Mouse (Mus musculus) C2C12 (cell line): ENCODE measurements around the gene Frmd4b. TPM values are rescaled to one million over a fixed set of nuclear protein-coding genes. Genes with fewer than 3 reads are reported as not detected.

Experiments
- H3K27me3 ChIP-seq: one replicate; pipeline ENCODE4 v1.6.1; 2011; ENCODE audit not compliant: control insufficient read depth, insufficient read depth, insufficient read length
- H3K36me3 ChIP-seq: one replicate; pipeline ENCODE4 v1.6.1; 2011; ENCODE audit not compliant: control insufficient read depth, insufficient read depth
- H3K4me3 ChIP-seq: one replicate; pipeline ENCODE4 v1.5.1; 2011; ENCODE audit warnings: mild to moderate bottlenecking, control low read depth; ENCODE audit not compliant: poor library complexity, insufficient read depth, severe bottlenecking
- H3K79me2 ChIP-seq: one replicate; pipeline ENCODE4 v1.6.1; 2011; ENCODE audit not compliant: control insufficient read depth, insufficient read depth
- H3K79me3 ChIP-seq: one replicate; pipeline ENCODE4 v1.6.1; 2011; ENCODE audit warnings: low read depth, control low read depth
- H3ac ChIP-seq: one replicate; pipeline ENCODE3; 2011; ENCODE audit warnings: low read depth; ENCODE audit not compliant: control insufficient read depth, insufficient read length
- CEBPB ChIP-seq: IDR thresholded peaks from one replicate; pipeline ENCODE4 v1.6.1; 2011; ENCODE audit warnings: low read depth, mild to moderate bottlenecking, control low read depth, moderate library complexity
- CTCF ChIP-seq: IDR thresholded peaks from one replicate; pipeline ENCODE4 v1.5.1; 2011; ENCODE audit not compliant: control insufficient read depth, insufficient read depth, insufficient read length
- FOSL1 ChIP-seq: IDR thresholded peaks from one replicate; pipeline ENCODE4 v1.8.0; 2011; ENCODE audit warnings: mild to moderate bottlenecking, low read length; ENCODE audit not compliant: poor library complexity, insufficient read depth, severe bottlenecking
- MAX ChIP-seq: IDR thresholded peaks from one replicate; pipeline ENCODE4 v1.6.1; 2011; ENCODE audit warnings: mild to moderate bottlenecking, control low read depth
- MYOD1 ChIP-seq: IDR thresholded peaks from one replicate; pipeline ENCODE4 v1.6.1; 2011; ENCODE audit warnings: low read depth; ENCODE audit not compliant: control insufficient read depth, insufficient read length
- MYOG ChIP-seq: IDR thresholded peaks from one replicate; pipeline ENCODE4 v1.6.1; 2011; ENCODE audit not compliant: control insufficient read depth, insufficient read length; ENCODE audit errors: extremely low read depth
- USF1 ChIP-seq: IDR thresholded peaks from one replicate; pipeline ENCODE4 v1.6.1; 2011; ENCODE audit warnings: low read depth, mild to moderate bottlenecking, control low read depth, moderate library complexity
- polyA plus RNA-seq: library from polyadenylated mRNA; unstranded; fragments of >200 nt; fragmentation: generic; extraction: Trizol; gene quantifications from one replicate; pipeline ENCODE4 v1.2.1, GENCODE M21; 2012; ENCODE audit warnings: missing spikeins

Gene Frmd4b
- polyA plus RNA-seq, 1 experiment: not detected

DNA sequence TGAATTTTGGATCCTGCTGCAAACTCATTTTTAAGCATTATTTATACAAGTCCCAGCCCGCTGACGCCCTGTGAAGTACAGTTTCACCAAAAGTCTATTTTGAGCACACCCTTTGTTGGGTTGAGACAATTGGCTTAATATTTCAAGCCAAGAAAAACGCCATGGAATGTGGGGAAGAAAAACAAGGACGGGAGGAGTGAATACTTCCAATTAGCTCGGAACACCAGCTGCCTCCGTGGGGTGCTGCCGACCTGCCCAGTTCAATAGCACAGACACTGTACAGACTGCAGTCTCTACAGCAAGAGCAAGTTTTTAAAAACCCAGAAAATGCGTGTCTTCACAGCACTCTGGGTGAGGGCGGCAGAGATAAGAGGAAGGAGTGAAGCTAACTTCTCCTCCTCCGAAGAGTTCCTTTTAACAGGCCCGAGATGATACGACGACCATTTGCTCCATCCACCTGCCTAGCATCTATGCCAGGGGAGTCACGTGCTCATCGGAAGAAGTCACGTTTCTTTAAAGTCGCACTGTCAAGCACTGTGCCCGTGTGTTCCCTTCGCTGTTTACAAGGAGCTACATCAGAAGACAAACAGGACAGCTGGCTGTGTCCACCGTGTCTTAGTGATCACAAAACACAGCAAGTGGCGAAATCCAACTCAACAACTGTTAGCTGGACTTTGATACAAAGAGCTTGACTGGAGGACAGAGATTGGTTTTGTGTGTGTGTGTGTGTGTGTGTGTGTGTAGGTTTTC, 326.0 kb downstream of the Frmd4b start:
- H3K79me3 ChIP-seq: no peaks in the 10 kb centered on the region
- TF ChIP-seq MAX (no peak), CEBPB (no peak)
- no peak overlapping the region for H3ac ChIP-seq
- H3K79me2 ChIP-seq: no peaks in the 10 kb centered on the region
- no peaks in the 10 kb centered on the region for H3K36me3 ChIP-seq
- H3K4me3 ChIP-seq: no peak overlapping the region
- H3K27me3 ChIP-seq: peaks cover 26% of the 10 kb centered on the region

DNA sequence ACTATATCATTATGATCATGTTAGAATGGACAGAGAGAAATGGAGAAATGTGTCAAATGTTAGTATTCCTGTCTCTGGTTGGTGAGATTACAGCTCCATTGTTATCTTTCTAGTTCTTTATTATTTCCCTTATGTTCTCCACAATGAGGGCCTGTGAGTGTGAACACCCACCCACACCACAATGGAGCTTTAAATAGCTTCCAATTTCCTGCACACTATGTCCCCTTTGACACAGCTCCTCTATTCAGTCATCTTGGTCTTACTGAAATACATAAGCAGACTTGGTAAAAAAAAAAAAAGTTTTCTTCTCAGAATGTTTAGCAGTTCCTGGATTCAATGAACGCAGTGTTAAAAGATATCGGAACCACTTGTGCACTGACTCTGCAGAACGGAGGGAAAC, 326.7 kb downstream of the Frmd4b start:
- H3ac ChIP-seq: no peak overlapping the region
- TF ChIP-seq CEBPB: no peak
- TF ChIP-seq FOSL1: no peak
- no peak for TF ChIP-seq MYOD1
- TF ChIP-seq MAX: no peak
- TF ChIP-seq USF1: no peak
- no peak for TF ChIP-seq MYOG
- no peak for TF ChIP-seq CTCF
- no peaks in the 10 kb centered on the region for H3K36me3 ChIP-seq
- no peaks in the 10 kb centered on the region for H3K79me2 ChIP-seq
- peaks cover 20% of the 10 kb centered on the region for H3K27me3 ChIP-seq
- H3K79me3 ChIP-seq: no peaks in the 10 kb centered on the region
- H3K4me3 ChIP-seq: no peak overlapping the region

DNA sequence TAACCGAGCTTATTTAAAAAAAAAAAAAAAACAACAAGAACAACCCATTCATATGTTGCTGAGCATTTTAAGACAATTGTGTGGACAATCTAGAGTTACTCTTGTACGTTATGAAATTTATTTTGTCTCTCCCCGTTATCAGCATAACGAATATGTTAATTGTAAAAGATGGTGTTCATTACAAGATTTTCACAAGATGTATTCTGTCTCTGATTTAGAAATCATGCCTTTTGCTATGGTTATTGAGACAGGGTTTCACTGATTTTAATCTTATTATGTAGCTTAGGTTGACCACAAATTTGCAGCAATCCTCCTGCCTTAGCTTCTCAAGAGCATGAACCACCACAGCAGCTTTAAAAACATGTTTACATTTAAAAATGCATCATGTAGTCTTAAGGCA, 327.5 kb downstream of the Frmd4b start:
- Histone ChIP-seq H3K27me3 (peaks cover 20% of the 10 kb centered on the region), H3ac (no peak overlapping the region), H3K4me3 (no peak overlapping the region), H3K79me2 (no peaks in the 10 kb centered on the region), H3K36me3 (no peaks in the 10 kb centered on the region), H3K79me3 (no peaks in the 10 kb centered on the region)
- TF ChIP-seq FOSL1 (no peak), USF1 (no peak), MYOD1 (no peak)

DNA sequence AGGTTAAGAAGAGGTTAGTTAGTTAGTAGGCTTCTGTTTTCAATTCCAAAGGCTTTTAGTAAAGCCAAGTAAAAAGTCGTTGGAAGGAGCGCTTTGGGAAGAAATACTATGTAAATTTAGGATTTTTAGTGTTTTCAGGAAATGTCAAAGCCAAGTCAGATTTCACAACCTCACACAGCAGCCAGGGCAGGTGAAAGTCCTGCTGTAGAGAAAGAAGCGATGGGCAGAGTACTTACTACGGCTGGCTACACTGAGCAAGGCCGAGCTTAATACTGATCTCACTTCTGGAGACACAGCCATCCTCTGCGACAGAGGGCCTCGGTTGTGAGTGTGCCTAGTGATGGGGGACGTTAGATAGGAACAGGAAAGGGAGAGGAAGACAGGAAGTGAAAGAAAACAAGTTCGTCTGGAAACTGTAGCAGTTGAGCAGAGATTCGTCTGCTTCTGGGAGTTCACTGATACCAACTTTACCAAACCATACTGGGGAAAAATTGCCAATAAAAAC, 328.0 kb downstream of the Frmd4b start:
- no peaks in the 10 kb centered on the region for H3K36me3 ChIP-seq
- H3ac ChIP-seq: no peak overlapping the region
- H3K4me3 ChIP-seq: no peak overlapping the region
- no peaks in the 10 kb centered on the region for H3K79me2 ChIP-seq
- H3K79me3 ChIP-seq: no peaks in the 10 kb centered on the region
- TF ChIP-seq USF1 (no peak), MAX (no peak), MYOG (no peak), CEBPB (no peak), MYOD1 (no peak), CTCF (no peak), FOSL1 (no peak)
- H3K27me3 ChIP-seq: peaks cover 21% of the 10 kb centered on the region

DNA sequence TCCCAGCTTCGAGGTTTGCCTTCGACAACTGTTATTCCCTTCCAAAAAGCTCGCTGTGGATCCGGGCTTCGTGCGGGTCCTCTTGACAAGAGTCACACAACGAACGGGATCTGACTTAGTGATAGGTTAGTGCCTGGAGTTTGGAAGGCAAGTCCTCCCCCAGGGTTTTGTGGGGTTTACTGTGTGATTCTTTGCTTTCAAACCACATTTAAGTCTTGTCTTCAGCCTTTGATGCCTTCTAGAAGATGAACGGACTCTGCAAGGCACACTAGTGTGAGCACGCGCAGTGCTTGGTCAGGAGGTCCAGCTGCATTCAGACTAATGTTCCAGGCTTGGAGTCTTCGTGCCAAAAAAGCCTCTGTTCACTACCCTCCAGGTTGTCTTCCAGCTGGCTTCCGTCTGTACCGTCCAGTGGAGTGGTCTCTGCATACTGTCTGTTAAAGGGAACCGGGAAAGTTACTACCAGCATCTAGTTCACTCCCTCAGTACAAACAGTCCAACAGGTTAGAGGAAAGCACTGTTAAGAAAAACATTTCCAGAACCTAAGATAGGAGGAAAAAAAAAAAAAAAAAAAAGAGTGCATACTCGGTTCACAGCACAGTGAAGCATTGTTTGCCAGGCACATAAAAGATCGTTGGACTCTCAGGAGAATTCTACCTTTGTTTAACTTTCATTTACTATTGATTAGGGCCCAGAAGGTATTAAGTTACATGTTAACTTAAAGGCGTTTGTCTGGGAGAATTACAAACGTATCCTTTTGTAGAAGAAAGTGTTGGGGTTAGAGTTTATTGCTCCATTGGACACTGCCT, 329.1 kb downstream of the Frmd4b start:
- Histone ChIP-seq H3K4me3 (no peak overlapping the region), H3ac (no peak overlapping the region), H3K36me3 (no peaks in the 10 kb centered on the region), H3K27me3 (peaks cover 22% of the 10 kb centered on the region), H3K79me3 (no peaks in the 10 kb centered on the region), H3K79me2 (no peaks in the 10 kb centered on the region)
- TF ChIP-seq MYOG (no peak), CTCF (no peak), CEBPB (no peak), USF1 (no peak), FOSL1 (no peak), MAX (no peak), MYOD1 (no peak)

DNA sequence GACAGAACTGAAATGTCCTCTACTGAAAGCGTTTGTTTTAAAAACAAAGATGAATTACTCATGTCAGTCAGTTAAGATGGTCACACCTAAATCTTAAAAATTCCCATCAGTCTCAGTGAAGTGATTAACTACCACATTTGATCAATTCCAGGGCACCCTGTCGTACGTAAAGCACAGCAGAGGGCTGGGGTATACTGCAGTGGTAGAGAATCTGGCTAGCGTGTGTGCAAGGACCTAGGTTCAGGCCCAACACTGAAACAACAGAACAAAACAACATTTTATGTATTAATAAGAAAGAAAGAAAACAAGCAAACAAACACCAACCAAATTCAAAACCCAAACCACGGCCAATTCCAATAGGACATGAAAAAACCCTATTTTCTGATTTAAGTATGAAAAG, 331.0 kb downstream of the Frmd4b start:
- no peak for TF ChIP-seq MYOG
- no peak for TF ChIP-seq FOSL1
- no peak for TF ChIP-seq MYOD1
- no peak for TF ChIP-seq MAX
- no peak for TF ChIP-seq USF1
- no peak for TF ChIP-seq CEBPB
- TF ChIP-seq CTCF: no peak
- Histone ChIP-seq H3K36me3 (no peaks in the 10 kb centered on the region), H3K4me3 (no peak overlapping the region), H3K79me2 (no peaks in the 10 kb centered on the region), H3K79me3 (no peaks in the 10 kb centered on the region), H3K27me3 (peaks cover 15% of the 10 kb centered on the region), H3ac (no peak overlapping the region)
